Mouse (Mus musculus): ENCODE results near the gene Fbxl20. TPM values are rescaled to one million over a fixed set of nuclear protein-coding genes. Genes with fewer than 3 reads are reported as not detected.

The Fbxl20 gene
- total RNA-seq, 2 experiments from 2014 or later, result 31.8 to 42.9 TPM

GRCm38 (mm10) chr11:98049672-98050519 lies 100.3 kb downstream of the Fbxl20 start:
- no peak for DNase-seq

- no peak for DNase-seq
Measured at GRCm38 (mm10) chr11:98047745-98048144, 102.5 kb downstream of the Fbxl20 start.

- peak; percentile 85 for DNase-seq
Measured at GRCm38 (mm10) chr11:98046466-98046865, 103.7 kb downstream of the Fbxl20 start.

GRCm38 (mm10) chr11:98045596-98045995 lies 104.6 kb downstream of the Fbxl20 start:
- no peak for DNase-seq

GRCm38 (mm10) chr11:98044074-98044473 lies 106.1 kb downstream of the Fbxl20 start:
- no peak for DNase-seq

- no peak for DNase-seq
Measured at GRCm38 (mm10) chr11:98042741-98043140, 107.5 kb downstream of the Fbxl20 start.

- no peak for DNase-seq
Measured at GRCm38 (mm10) chr11:98040975-98041374, 109.2 kb downstream of the Fbxl20 start.

- no peak for DNase-seq
Measured at GRCm38 (mm10) chr11:98037871-98038270, 112.3 kb downstream of the Fbxl20 start.

- DNase-seq, result peak; percentile 52 to 75
Measured at GRCm38 (mm10) chr11:98035977-98036377, 114.2 kb downstream of the Fbxl20 start.

- DNase-seq, result no peak
Measured at GRCm38 (mm10) chr11:98034840-98035239, 115.4 kb downstream of the Fbxl20 start.

- DNase-seq, result no peak
Measured at GRCm38 (mm10) chr11:98034061-98034460, 116.1 kb downstream of the Fbxl20 start.

Other genes with a start within 250 kb of the Fbxl20 start
- gene Plxdc1, start 164.0 kb downstream of the Fbxl20 start, total RNA-seq (2021), result 10 to 100 TPM in 1 of 2 experiments, 1 to 10 TPM in 1; 7.1 to 17.2 TPM
- gene Arl5c, start 154.2 kb downstream of the Fbxl20 start, total RNA-seq (2021), result under 1 TPM; 0.76 to 0.92 TPM
- gene Cacnb1, start 127.4 kb downstream of the Fbxl20 start, total RNA-seq (2021), result 1 to 10 TPM; 6.9 to 8.4 TPM
- 1,000 to 10,000 TPM; 1,174 to 1,217 TPM for gene Rpl19, start 123.7 kb downstream of the Fbxl20 start, total RNA-seq (2021)
- 1 to 10 TPM; 1.7 to 6.9 TPM for gene Stac2, start 96.9 kb downstream of the Fbxl20 start, total RNA-seq (2021)
- gene Med1, start 42.9 kb upstream of the Fbxl20 start, total RNA-seq (2021), result 10 to 100 TPM; 65.4 to 72.5 TPM
- 10 to 100 TPM; 42.8 to 50.6 TPM for gene Cdk12, start 52.7 kb upstream of the Fbxl20 start, total RNA-seq (2021)
- not detected for gene Neurod2, start 179.2 kb upstream of the Fbxl20 start, total RNA-seq (2021)
- gene Ppp1r1b, start 198.0 kb upstream of the Fbxl20 start, total RNA-seq (2021), result not detected
- gene Stard3, start 208.0 kb upstream of the Fbxl20 start, total RNA-seq (2021), result 10 to 100 TPM; 22.3 to 23.2 TPM
- 1 to 10 TPM in 1 of 2 experiments, under 1 TPM in 1; 0.43 to 1.2 TPM for gene Tcap, start 233.4 kb upstream of the Fbxl20 start, total RNA-seq (2021)
- gene Pnmt, start 236.0 kb upstream of the Fbxl20 start, total RNA-seq (2021), result 100 to 1,000 TPM; 363 to 581 TPM